Mouse (Mus musculus): ENCODE results near the gene Pknox1. TPM values are rescaled to one million over a fixed set of nuclear protein-coding genes. Genes with fewer than 3 reads are reported as not detected.
A peak's percentile ranks its signal among the peaks of the same experiment; 100 is the strongest.
"Not testable (repeated sequence)": the region's sequence is repeated elsewhere in the genome, so short reads cannot be mapped to it uniquely, and the experiment has no call there.

The Pknox1 gene
- polyA plus RNA-seq, 1 experiment from 2014 or later, result 15.0 TPM

DNA sequence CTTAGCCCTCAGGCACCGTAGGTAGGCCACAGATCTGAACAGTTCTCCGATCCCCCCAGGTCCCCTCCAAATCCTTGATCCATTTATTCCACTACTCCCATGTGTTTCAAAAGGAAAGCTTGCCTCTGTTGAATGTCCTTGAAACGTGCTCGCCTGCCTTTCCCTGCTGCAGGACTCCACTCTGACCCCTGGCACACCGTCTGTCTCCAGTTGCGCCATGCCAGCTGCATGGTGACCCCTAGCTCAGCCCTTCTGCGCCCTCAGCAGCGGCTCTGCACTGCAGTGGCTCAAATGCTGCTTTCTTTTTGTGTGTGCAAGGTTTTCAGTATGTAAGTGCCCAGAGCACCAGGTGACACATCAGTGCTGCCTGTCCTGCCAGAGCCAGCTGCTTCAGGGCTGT lies 34.1 kb downstream of the Pknox1 start:
- WGBS, result 85% methylated on average over 8 of the region's 8 CpGs
- Histone ChIP-seq H3K4me2 (replicated peaks; ENCODE audit: low read depth, low read length) (no peak overlapping the region), H3K27ac (ENCODE audit: low read length) (no peak overlapping the region), H3K4me1 (ENCODE audit: insufficient read depth, low read depth, low read length) (no peaks in the 10 kb centered on the region), H3K9me3 (ENCODE audit: low read length) (no peaks in the 10 kb centered on the region), H3K4me3 (ENCODE audit: low read depth, low read length) (no peak overlapping the region), H3K9ac (replicated peaks; ENCODE audit: low read depth) (no peak overlapping the region), H3K36me3 (ENCODE audit: insufficient read depth, low read length) (peaks cover 15% of the 10 kb centered on the region), H3K27me3 (replicated peaks; ENCODE audit: insufficient read depth, low read length) (no peaks in the 10 kb centered on the region)
- no peak for ATAC-seq
- DNase-seq (ENCODE audit: low spot score), result no peak
- TF ChIP-seq CTCF (IDR thresholded peaks at IDR 0.05), result no peak
- no peak for TF ChIP-seq EP300 (IDR thresholded peaks at IDR 0.05)

- H3K9me3 ChIP-seq (ENCODE audit: low read length), result no peaks in the 10 kb centered on the region
- no peaks in the 10 kb centered on the region for H3K4me1 ChIP-seq (ENCODE audit: insufficient read depth, low read depth, low read length)
- TF ChIP-seq EP300 (IDR thresholded peaks at IDR 0.05) (no peak), CTCF (IDR thresholded peaks at IDR 0.05) (peak; percentile 44)
- no peak overlapping the region for H3K4me3 ChIP-seq (ENCODE audit: low read depth, low read length)
- no peak for ATAC-seq
- H3K9ac ChIP-seq (replicated peaks; ENCODE audit: low read depth), result no peak overlapping the region
- H3K36me3 ChIP-seq (ENCODE audit: insufficient read depth, low read length), result peaks cover 8% of the 10 kb centered on the region; the same call in 1 of the 2 replicates
- 82% methylated on average over 7 of the region's 7 CpGs for WGBS
- DNase-seq (ENCODE audit: low spot score), result peak; percentile 21
- H3K27ac ChIP-seq (ENCODE audit: low read length), result no peak overlapping the region
- H3K4me2 ChIP-seq (replicated peaks; ENCODE audit: low read depth, low read length), result no peak overlapping the region
- H3K27me3 ChIP-seq (replicated peaks; ENCODE audit: insufficient read depth, low read length), result no peaks in the 10 kb centered on the region
Observed at GRCm38 (mm10) chr17:31606424-31606823, 41.9 kb downstream of the Pknox1 start.

GRCm38 (mm10) chr17:31607256-31607951 lies 42.9 kb downstream of the Pknox1 start:
- Histone ChIP-seq H3K4me3 (ENCODE audit: low read depth, low read length) (no peak overlapping the region), H3K9ac (replicated peaks; ENCODE audit: low read depth) (no peak overlapping the region), H3K4me2 (replicated peaks; ENCODE audit: low read depth, low read length) (no peak overlapping the region), H3K27ac (ENCODE audit: low read length) (no peak overlapping the region), H3K36me3 (ENCODE audit: insufficient read depth, low read length) (peaks cover 6% of the 10 kb centered on the region; the same call in 1 of the 2 replicates), H3K27me3 (replicated peaks; ENCODE audit: insufficient read depth, low read length) (no peaks in the 10 kb centered on the region), H3K9me3 (ENCODE audit: low read length) (no peaks in the 10 kb centered on the region), H3K4me1 (ENCODE audit: insufficient read depth, low read depth, low read length) (no peaks in the 10 kb centered on the region)
- DNase-seq (ENCODE audit: low spot score) (no peak), ATAC-seq (no peak)
- TF ChIP-seq CTCF (IDR thresholded peaks at IDR 0.05), result no peak
- no peak for TF ChIP-seq EP300 (IDR thresholded peaks at IDR 0.05)
- 85% methylated on average over 8 of the region's 8 CpGs for WGBS

DNA sequence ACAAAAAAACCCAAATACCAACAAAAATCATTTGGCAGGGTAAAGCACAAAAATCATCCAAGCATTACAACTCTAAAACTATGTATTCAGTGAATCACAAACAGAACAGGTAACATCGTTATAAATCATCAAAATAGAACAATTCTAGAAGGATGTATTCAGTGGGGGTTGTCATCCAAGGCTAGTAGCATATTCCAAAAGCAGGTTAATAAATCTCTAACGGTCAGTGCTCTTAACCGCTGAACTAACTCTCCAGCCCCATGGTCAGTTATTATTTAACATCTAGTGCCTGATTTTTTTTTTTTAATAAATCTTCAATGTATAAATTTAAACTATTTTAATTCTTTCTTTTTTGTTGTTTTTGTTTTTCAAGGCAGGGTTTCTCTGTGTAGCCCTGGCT lies 44.6 kb downstream of the Pknox1 start:
- H3K27ac ChIP-seq (ENCODE audit: low read length); H3K27me3 ChIP-seq (replicated peaks; ENCODE audit: insufficient read depth, low read length); ATAC-seq; H3K4me2 ChIP-seq (replicated peaks; ENCODE audit: low read depth, low read length); H3K9me3 ChIP-seq (ENCODE audit: low read length); H3K36me3 ChIP-seq (ENCODE audit: insufficient read depth, low read length); H3K4me3 ChIP-seq (ENCODE audit: low read depth, low read length); H3K9ac ChIP-seq (replicated peaks; ENCODE audit: low read depth); DNase-seq (ENCODE audit: low spot score); H3K4me1 ChIP-seq (ENCODE audit: insufficient read depth, low read depth, low read length): not testable (repeated sequence)
- WGBS, result 91% methylated on average over 3 of the region's 3 CpGs

GRCm38 (mm10) chr17:31609895-31610294 lies 45.4 kb downstream of the Pknox1 start:
- Histone ChIP-seq H3K36me3 (ENCODE audit: insufficient read depth, low read length) (0 out of 2 replicates have a peak, but pooled peaks cover under 1% of the 10 kb centered on the region), H3K9ac (replicated peaks; ENCODE audit: low read depth) (no peak overlapping the region), H3K4me1 (ENCODE audit: insufficient read depth, low read depth, low read length) (no peaks in the 10 kb centered on the region), H3K9me3 (ENCODE audit: low read length) (no peaks in the 10 kb centered on the region), H3K4me3 (ENCODE audit: low read depth, low read length) (no peak overlapping the region), H3K27me3 (replicated peaks; ENCODE audit: insufficient read depth, low read length) (no peaks in the 10 kb centered on the region), H3K27ac (ENCODE audit: low read length) (no peak overlapping the region), H3K4me2 (replicated peaks; ENCODE audit: low read depth, low read length) (no peak overlapping the region)
- TF ChIP-seq CTCF (IDR thresholded peaks at IDR 0.05) (no peak), EP300 (IDR thresholded peaks at IDR 0.05) (no peak)
- 91% methylated on average over 3 of the region's 3 CpGs for WGBS
- no peak for ATAC-seq
- DNase-seq (ENCODE audit: low spot score), result no peak

DNA sequence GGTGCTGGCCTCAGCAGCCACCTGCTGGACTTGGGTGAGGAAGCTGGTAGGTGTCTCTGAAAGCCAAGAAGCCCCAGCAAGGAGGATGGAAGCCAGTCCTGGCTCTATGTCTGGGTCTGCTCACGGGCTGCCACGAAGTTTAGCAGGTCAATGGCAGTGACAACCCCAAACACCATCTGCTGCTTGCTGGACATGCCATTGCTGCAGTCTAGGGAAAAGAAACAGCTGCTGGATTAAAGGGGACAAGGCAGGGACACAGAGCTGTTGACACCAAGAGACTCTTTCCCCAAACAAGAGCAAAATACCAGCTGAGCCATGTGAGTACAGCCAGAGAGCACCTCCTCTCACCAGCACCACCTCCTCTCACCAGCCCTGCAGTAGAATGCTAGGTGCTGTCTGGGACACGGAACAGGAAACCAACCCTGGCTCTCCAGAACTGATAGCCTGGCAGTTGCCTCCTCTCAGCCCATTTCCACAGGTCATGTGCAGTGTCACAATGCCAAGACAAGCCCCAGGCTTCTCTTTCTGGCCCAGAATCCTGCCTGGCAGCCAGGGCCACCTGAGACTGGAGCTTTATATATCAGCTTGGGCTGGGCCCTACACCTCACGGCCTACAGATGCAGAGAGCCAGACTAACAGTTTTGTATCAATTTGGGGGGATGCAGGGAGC lies 48.7 kb downstream of the Pknox1 start:
- 65% methylated on average over 4 of the region's 4 CpGs for WGBS
- Histone ChIP-seq H3K27ac (ENCODE audit: low read length) (no peak overlapping the region), H3K4me3 (ENCODE audit: low read depth, low read length) (no peak overlapping the region), H3K4me1 (ENCODE audit: insufficient read depth, low read depth, low read length) (no peaks in the 10 kb centered on the region), H3K9me3 (ENCODE audit: low read length) (no peaks in the 10 kb centered on the region), H3K4me2 (replicated peaks; ENCODE audit: low read depth, low read length) (no peak overlapping the region), H3K36me3 (ENCODE audit: insufficient read depth, low read length) (no peaks in the 10 kb centered on the region), H3K9ac (replicated peaks; ENCODE audit: low read depth) (no peak overlapping the region), H3K27me3 (replicated peaks; ENCODE audit: insufficient read depth, low read length) (no peaks in the 10 kb centered on the region)
- DNase-seq (ENCODE audit: low spot score) (peak; percentile 46), ATAC-seq (peak; percentile 63)
- TF ChIP-seq EP300 (IDR thresholded peaks at IDR 0.05) (no peak), CTCF (IDR thresholded peaks at IDR 0.05) (no peak)

Measured in lung, postnatal 0 days (tissue).